Mouse (Mus musculus) lung, embryonic 16.5 days (tissue): Measurements from ENCODE around the gene Triml2. TPM values are rescaled to one million over a fixed set of nuclear protein-coding genes. Genes with fewer than 3 reads are reported as not detected.

Experiments used
- ATAC-seq: fragments of 200-750 bp; cut with Nextera tagmentation; 2 replicates; pipeline ENCODE4 v1.8.0; 2017; ENCODE audit warnings: low read depth, mild to moderate bottlenecking, moderate library complexity
- H3K27ac ChIP-seq: fragments of 300-500 bp; sonication (generic); 2 replicates; pipeline ENCODE4 v1.5.1; 2014; ENCODE audit warnings: mild to moderate bottlenecking, control low read depth, low read length
- H3K27me3 ChIP-seq: fragments of 300-500 bp; sonication (generic); 2 replicates; pipeline ENCODE4 v1.6.1; 2014; ENCODE audit warnings: low read depth, low read length, mixed read lengths; ENCODE audit not compliant: control insufficient read depth, insufficient read depth
- H3K36me3 ChIP-seq: fragments of 300-500 bp; sonication (generic); 2 replicates; pipeline ENCODE4 v1.6.1; 2014; ENCODE audit warnings: low read length; ENCODE audit not compliant: control insufficient read depth, insufficient read depth
- H3K4me1 ChIP-seq: fragments of 300-500 bp; sonication (generic); replicated peaks from 2 replicates; pipeline ENCODE4 v1.6.1; 2014; ENCODE audit warnings: low read length, mixed read lengths; ENCODE audit not compliant: control insufficient read depth, insufficient read depth
- H3K4me2 ChIP-seq: fragments of 300-500 bp; sonication (generic); 2 replicates; pipeline ENCODE4 v1.6.1; 2014; ENCODE audit warnings: low read depth, low read length, control low read depth
- H3K4me3 ChIP-seq: fragments of 300-500 bp; sonication (generic); 2 replicates; pipeline ENCODE4 v1.5.1; 2014; ENCODE audit warnings: mild to moderate bottlenecking, low read length, control low read depth
- H3K9ac ChIP-seq: fragments of 300-500 bp; sonication (generic); 2 replicates; pipeline ENCODE4 v1.6.1; 2014; ENCODE audit warnings: low read length, control low read depth
- H3K9me3 ChIP-seq: fragments of 300-500 bp; sonication (generic); 2 replicates; pipeline ENCODE4 v1.6.1; 2016; ENCODE audit warnings: low read length; ENCODE audit not compliant: control insufficient read depth
- WGBS: fragments of 180-500 bp; shearing (Covaris S2); extraction: QIAGEN DNeasy Blood & Tissue Kit; methylation state at CpG from one replicate; pipeline ENCODE4 v1.1.7; 2014; 5-methylcytosine and 5-hydroxymethylcytosine counted together
- polyA plus RNA-seq: library from polyadenylated mRNA; unstranded; fragments of >200 nt; fragmentation: Nextera tagmentation; extraction: Ambion mirVana; gene quantifications from 2 replicates; pipeline ENCODE4 v1.2.1, GENCODE M21; 2015

Triml2 gene
- polyA plus RNA-seq: not detected in 2 replicates

- no peaks in the 10 kb centered on the region for H3K36me3 ChIP-seq
- WGBS: 93% methylated on average over 13 of the region's 13 CpGs
- H3K4me2 ChIP-seq: no peak within 1 kb of the TSS
Observed at GRCm38 (mm10) chr8:43180054-43180690, at the start of gene Triml2. Triml2 (plus strand) TSS chr8:43180541.

GRCm38 (mm10) chr8:43141386-43141785 is 39.0 kb upstream of the Triml2 start, which contains the start of gene Triml1:
Triml1 (minus strand) TSS chr8:43141486.
- Histone ChIP-seq H3K27me3 (no peaks in the 10 kb centered on the region), H3K9ac (no peak within 1 kb of the TSS), H3K27ac (no peak within 1 kb of the TSS), H3K36me3 (no peaks in the 10 kb centered on the region), H3K9me3 (no peaks in the 10 kb centered on the region), H3K4me2 (no peak within 1 kb of the TSS), H3K4me3 (no peak within 1 kb of the TSS), H3K4me1 (no peaks in the 10 kb centered on the region)
- 84% methylated on average over 2 of the region's 2 CpGs for WGBS
- no peak for ATAC-seq

More at GRCm38 (mm10) chr8:43180054-43180690, at the start of gene Triml2:
- Histone ChIP-seq H3K9me3 (no peaks in the 10 kb centered on the region), H3K27ac (no peak within 1 kb of the TSS), H3K27me3 (no peaks in the 10 kb centered on the region), H3K4me1 (no peaks in the 10 kb centered on the region), H3K4me3 (no peak within 1 kb of the TSS), H3K9ac (no peak within 1 kb of the TSS)
- ATAC-seq: no peak

- ATAC-seq: no peak
Observed at GRCm38 (mm10) chr8:43149307-43149706, 31.0 kb upstream of the Triml2 start.

GRCm38 (mm10) chr8:43163255-43163654 is 17.1 kb upstream of the Triml2 start:
- no peak overlapping the region for H3K4me2 ChIP-seq
- no peak overlapping the region for H3K27ac ChIP-seq
- no peak for ATAC-seq
- no peaks in the 10 kb centered on the region for H3K27me3 ChIP-seq
- H3K36me3 ChIP-seq: no peaks in the 10 kb centered on the region
- H3K4me1 ChIP-seq: no peaks in the 10 kb centered on the region
- H3K4me3 ChIP-seq: no peak overlapping the region
- H3K9me3 ChIP-seq: no peaks in the 10 kb centered on the region
- H3K9ac ChIP-seq: no peak overlapping the region
- 70% methylated on average over 11 of the region's 11 CpGs for WGBS

More at GRCm38 (mm10) chr8:43149307-43149706, 31.0 kb upstream of the Triml2 start:
- Histone ChIP-seq H3K4me2 (no peak overlapping the region), H3K27ac (no peak overlapping the region), H3K4me3 (no peak overlapping the region), H3K36me3 (no peaks in the 10 kb centered on the region), H3K9ac (no peak overlapping the region), H3K27me3 (no peaks in the 10 kb centered on the region), H3K4me1 (no peaks in the 10 kb centered on the region), H3K9me3 (no peaks in the 10 kb centered on the region)
- whole genome bisulfite sequencing: 90% methylated on average over 9 of the region's 9 CpGs

- no peak overlapping the region for H3K9ac ChIP-seq
- 66% methylated on average over 3 of the region's 3 CpGs for WGBS
- ATAC-seq: no peak
- H3K4me1 ChIP-seq: no peaks in the 10 kb centered on the region
- no peak overlapping the region for H3K4me3 ChIP-seq
- H3K36me3 ChIP-seq: no peaks in the 10 kb centered on the region
- no peak overlapping the region for H3K27ac ChIP-seq
- H3K27me3 ChIP-seq: no peaks in the 10 kb centered on the region
- H3K4me2 ChIP-seq: no peak overlapping the region
- H3K9me3 ChIP-seq: no peaks in the 10 kb centered on the region
Observed at GRCm38 (mm10) chr8:43164453-43164852, 15.9 kb upstream of the Triml2 start.

- H3K36me3 ChIP-seq: no peaks in the 10 kb centered on the region
- H3K4me3 ChIP-seq: no peak overlapping the region
- 78% methylated on average over 4 of the region's 4 CpGs for WGBS
Observed at GRCm38 (mm10) chr8:43168083-43168482, 12.3 kb upstream of the Triml2 start.

GRCm38 (mm10) chr8:43169249-43169755 is 11.0 kb upstream of the Triml2 start:
- peak; percentile 49 for ATAC-seq

More at GRCm38 (mm10) chr8:43168083-43168482, 12.3 kb upstream of the Triml2 start:
- no peaks in the 10 kb centered on the region for H3K4me1 ChIP-seq
- H3K9me3 ChIP-seq: no peaks in the 10 kb centered on the region
- ATAC-seq: no peak
- H3K27ac ChIP-seq: no peak overlapping the region
- no peak overlapping the region for H3K9ac ChIP-seq
- H3K4me2 ChIP-seq: no peak overlapping the region
- no peaks in the 10 kb centered on the region for H3K27me3 ChIP-seq

GRCm38 (mm10) chr8:43176766-43177486 is 3.4 kb upstream of the Triml2 start:
- no peak for ATAC-seq
- no peak overlapping the region for H3K4me2 ChIP-seq
- no peaks in the 10 kb centered on the region for H3K4me1 ChIP-seq
- H3K9me3 ChIP-seq: no peaks in the 10 kb centered on the region
- no peak overlapping the region for H3K4me3 ChIP-seq
- no peak overlapping the region for H3K27ac ChIP-seq
- no peaks in the 10 kb centered on the region for H3K36me3 ChIP-seq
- H3K9ac ChIP-seq: no peak overlapping the region
- 83% methylated on average over 6 of the region's 6 CpGs for WGBS
- no peaks in the 10 kb centered on the region for H3K27me3 ChIP-seq

More at GRCm38 (mm10) chr8:43169249-43169755, 11.0 kb upstream of the Triml2 start:
- H3K4me1 ChIP-seq: no peaks in the 10 kb centered on the region
- H3K27me3 ChIP-seq: no peaks in the 10 kb centered on the region
- H3K9me3 ChIP-seq: no peaks in the 10 kb centered on the region
- H3K27ac ChIP-seq: no peak overlapping the region
- 70% methylated on average over 6 of the region's 6 CpGs for WGBS
- H3K9ac ChIP-seq: no peak overlapping the region
- H3K4me3 ChIP-seq: no peak overlapping the region
- no peaks in the 10 kb centered on the region for H3K36me3 ChIP-seq
- H3K4me2 ChIP-seq: no peak overlapping the region

GRCm38 (mm10) chr8:43178263-43178662 is 2.1 kb upstream of the Triml2 start:
- no peak overlapping the region for H3K4me3 ChIP-seq
- H3K27me3 ChIP-seq: no peaks in the 10 kb centered on the region
- H3K9ac ChIP-seq: no peak overlapping the region
- H3K9me3 ChIP-seq: no peaks in the 10 kb centered on the region
- no peaks in the 10 kb centered on the region for H3K36me3 ChIP-seq
- WGBS: 56% methylated on average over 3 of the region's 3 CpGs
- no peaks in the 10 kb centered on the region for H3K4me1 ChIP-seq
- no peak overlapping the region for H3K27ac ChIP-seq
- ATAC-seq: no peak
- H3K4me2 ChIP-seq: no peak overlapping the region
